Mouse (Mus musculus) 416B (cell line): ENCODE results near the gene Dpm1.
A peak's percentile ranks its signal among the peaks of the same experiment; 100 is the strongest.

Experiments
- DNase-seq: peaks from one replicate; pipeline ENCODE4 v3.0.0; 2011; ENCODE audit warnings: low read depth

Dpm1 gene

GRCm38 (mm10) chr2:168230026-168230728 is at the start of gene Dpm1, which contains the start of the genes Gm20716 and Mocs3:
Gene Dpm1, minus strand, starts transcription at chr2:168230591.
Gene Gm20716, minus strand, starts transcription at chr2:168230364.
Gene Mocs3, plus strand, starts transcription at chr2:168230622.
- DNase-seq = peak; percentile 92

- peak; percentile 57 for DNase-seq
Measured at GRCm38 (mm10) chr2:168274374-168274935, 44.1 kb upstream of the Dpm1 start.

DNA sequence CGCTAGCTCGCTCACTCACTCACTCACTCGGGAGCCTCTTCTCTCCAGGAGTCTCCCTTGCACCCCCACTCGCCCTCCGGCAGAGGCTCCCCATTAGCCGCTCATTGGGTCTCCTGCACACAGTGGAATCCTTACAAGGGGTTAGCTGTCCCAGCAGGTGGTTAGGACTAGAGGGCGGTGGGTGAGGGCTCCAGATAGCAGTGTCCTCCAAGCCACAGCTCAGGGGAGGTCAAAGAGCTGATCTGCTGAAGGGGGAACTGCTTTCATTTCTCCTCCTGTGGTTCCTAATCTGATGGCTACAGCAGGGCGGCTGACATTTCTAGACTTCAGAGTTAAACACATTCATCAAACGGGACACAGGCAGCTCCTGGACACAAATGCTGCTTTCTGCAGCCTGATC is 43.0 kb upstream of the Dpm1 start:
- no peak for DNase-seq

GRCm38 (mm10) chr2:168268033-168268432 is 37.6 kb upstream of the Dpm1 start:
- DNase-seq = no peak

- no peak for DNase-seq
Measured at GRCm38 (mm10) chr2:168260900-168261299, 30.5 kb upstream of the Dpm1 start.

DNA sequence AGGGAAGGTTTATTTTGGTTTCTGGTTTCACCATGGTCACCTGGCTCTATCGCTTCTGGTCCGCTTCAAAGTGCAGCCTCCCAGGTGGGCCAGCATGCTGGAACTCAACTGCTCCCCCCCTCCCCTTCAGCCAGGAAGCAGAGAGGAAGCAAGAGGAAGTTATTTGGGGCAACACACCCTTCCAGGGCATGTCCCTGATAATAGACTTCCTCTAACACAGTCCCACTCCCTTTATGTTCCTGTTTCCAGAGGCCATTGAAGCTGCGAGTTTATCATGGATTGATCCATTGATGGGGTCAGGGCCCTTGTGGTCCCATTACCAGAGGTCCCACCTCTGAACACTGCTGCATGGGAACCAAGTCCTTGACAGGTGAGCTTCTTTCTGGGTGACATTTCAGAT is 29.7 kb upstream of the Dpm1 start:
- no peak for DNase-seq

- DNase-seq = no peak
Measured at GRCm38 (mm10) chr2:168259046-168259445, 28.7 kb upstream of the Dpm1 start.

DNA sequence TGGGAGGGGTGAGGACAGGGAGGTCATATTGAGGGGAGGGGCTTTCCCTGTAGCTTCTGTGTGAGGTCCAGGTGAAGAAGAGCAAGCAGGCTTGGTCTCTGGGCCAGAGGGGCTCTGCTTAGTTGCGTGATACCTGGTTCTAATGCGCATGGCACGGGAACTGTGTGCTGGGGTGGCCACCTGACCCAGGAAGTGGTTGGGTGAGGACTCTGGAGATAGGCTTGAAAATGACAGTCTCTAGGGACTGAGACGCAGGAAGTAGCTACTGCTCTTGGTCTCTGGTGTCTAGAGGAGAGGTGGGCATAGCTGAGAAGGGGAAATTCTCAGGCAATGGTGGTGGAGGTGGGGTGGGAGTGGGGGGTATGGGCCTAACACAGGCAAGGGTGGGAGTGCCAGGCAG is 26.8 kb upstream of the Dpm1 start:
- DNase-seq = no peak

DNA sequence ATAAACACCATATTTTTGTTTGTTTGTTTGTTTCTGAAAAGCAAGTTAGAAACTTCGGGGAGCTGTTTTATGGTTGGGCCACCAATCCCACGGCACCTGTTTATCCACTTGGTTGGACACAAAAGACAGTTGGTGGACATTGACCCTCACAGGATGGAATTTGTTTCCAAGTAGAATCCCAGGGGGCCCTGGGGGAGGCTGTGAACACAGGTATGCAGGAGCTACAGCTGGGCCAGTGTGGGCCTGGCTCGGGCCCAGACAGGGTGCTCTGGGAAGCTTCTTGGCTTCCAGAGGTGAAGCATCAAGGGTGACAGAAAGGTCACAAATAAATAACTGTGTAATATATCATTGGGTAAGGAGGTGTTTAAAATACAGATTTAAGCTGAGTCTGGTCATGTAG is 26.1 kb upstream of the Dpm1 start:
- DNase-seq = no peak

- DNase-seq = no peak
Measured at GRCm38 (mm10) chr2:168253822-168254221, 23.4 kb upstream of the Dpm1 start.

DNA sequence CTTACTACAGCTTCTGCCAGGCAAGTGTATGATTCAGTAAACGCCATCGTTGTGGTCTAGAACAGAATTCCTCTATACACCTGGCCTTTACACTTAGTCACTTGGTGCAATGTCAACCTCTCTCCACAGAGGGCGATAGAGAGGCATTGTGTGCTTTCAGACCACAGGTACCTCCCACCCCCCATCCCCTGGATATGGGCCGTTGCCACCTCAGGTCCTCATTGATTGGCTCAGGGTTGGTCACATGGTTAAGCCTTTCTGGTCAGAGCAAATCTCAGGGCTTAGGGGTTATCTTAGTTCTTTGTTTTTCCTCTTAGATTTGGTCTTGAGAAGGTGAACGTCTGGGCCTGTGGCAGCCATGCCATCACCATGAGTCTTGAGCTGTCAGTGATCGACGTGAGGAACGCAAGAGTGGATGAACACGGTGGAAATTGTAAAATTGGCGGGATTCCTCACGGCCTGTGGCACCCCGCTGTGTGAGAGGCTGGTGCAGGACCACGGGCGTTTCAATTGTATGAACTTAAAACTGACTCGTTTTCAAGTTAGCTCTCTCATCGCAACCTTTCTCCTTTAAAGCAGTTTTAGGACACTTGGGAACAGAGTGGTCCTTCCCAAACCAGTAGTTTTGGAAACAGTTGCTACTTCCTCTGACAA is 22.4 kb upstream of the Dpm1 start:
- peak; percentile 19 for DNase-seq

- DNase-seq = peak; percentile 83
Measured at GRCm38 (mm10) chr2:168250270-168250669, 19.9 kb upstream of the Dpm1 start.

DNA sequence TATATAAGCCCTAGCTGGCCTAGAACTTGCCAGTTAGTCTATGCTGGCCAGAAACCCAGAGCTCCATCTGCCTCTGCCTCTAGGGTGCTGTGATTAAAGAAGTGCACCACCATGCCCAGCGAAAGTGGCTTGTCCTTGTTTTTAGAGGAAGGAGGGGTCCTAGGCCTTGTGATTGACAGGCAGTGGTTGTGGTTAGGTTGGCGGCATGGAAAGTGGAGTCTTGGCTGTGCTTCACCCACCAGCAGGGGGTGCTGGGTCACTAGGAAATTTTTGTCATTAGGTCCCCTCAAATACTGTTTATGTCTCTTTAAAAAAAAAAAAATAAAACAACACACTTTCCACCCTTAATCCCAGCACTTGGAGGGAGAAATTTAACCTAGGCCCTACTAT is 18.5 kb upstream of the Dpm1 start:
- DNase-seq = peak; percentile 87

- no peak for DNase-seq
Measured at GRCm38 (mm10) chr2:168248167-168248855, 17.9 kb upstream of the Dpm1 start.

DNA sequence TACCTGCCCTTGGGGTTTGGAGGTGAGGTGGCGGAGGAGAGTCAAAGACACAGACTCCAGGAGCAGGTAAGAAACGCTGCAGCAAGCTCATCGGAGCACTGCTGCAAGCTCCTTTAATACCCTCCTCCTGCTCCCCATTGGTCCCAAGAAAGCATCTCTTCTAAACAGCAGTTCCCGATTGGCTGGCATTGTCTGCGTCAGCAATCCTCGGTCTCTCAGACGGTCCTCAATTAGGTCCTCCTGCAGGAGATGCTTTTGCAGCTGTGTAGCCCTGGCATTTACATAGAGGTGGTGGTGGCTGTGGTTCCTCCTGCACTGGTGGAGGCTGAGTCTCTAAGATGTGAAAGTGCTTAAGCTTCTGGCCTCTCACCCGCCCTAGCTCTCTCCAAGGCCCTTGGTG is 15.2 kb upstream of the Dpm1 start:
- DNase-seq = no peak

GRCm38 (mm10) chr2:168243278-168243677 is 12.9 kb upstream of the Dpm1 start:
- no peak for DNase-seq

GRCm38 (mm10) chr2:168242841-168243240 is 12.4 kb upstream of the Dpm1 start:
- DNase-seq = no peak

- no peak for DNase-seq
Measured at GRCm38 (mm10) chr2:168238335-168238734, 7.9 kb upstream of the Dpm1 start.

- no peak for DNase-seq
Measured at GRCm38 (mm10) chr2:168233286-168233685, 2.9 kb upstream of the Dpm1 start.

GRCm38 (mm10) chr2:168231471-168231829 is 1.1 kb upstream of the Dpm1 start:
- DNase-seq = no peak

DNA sequence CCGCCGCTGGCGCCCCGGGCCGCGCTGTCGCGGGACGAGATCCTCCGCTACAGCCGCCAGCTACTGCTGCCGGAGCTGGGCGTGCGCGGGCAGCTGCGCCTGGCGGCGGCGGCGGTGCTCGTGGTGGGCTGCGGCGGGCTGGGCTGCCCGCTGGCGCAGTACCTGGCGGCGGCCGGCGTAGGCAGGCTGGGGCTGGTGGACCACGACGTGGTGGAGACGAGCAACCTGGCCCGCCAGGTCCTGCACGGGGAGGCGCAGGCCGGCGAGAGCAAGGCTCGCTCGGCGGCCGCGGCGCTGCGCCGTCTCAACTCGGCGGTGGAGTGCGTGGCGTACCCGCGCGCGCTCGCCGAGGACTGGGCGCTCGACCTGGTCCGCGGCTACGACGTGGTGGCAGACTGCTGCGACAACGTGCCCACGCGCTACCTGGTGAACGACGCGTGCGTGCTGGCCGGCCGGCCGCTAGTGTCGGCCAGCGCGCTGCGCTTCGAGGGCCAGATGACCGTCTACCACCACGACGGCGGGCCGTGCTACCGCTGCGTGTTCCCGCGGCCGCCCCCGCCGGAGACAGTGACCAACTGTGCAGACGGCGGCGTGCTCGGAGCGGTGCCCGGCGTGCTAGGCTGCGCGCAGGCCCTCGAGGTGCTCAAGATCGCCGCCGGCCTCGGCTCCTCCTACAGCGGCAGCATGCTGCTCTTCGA is 531 bp upstream of the Dpm1 start:
- no peak for DNase-seq
